Mouse (Mus musculus) forebrain, embryonic 10.5 days (tissue): Measurements from ENCODE around the gene Gnat3. TPM values are rescaled to one million over a fixed set of nuclear protein-coding genes. Genes with fewer than 3 reads are reported as not detected.
A peak's percentile ranks its signal among the peaks of the same experiment; 100 is the strongest.

Experiments used
- DNase-seq: peaks from one replicate; pipeline ENCODE4 v3.0.0-alpha.2; 2017; ENCODE audit warnings: low spot score; ENCODE audit errors: extremely low spot score
- H3K27ac ChIP-seq: fragments of 300-500 bp; sonication (generic); 2 replicates; pipeline ENCODE4 v1.5.1; 2016; ENCODE audit warnings: mild to moderate bottlenecking
- H3K27me3 ChIP-seq: fragments of 300-500 bp; sonication (generic); 2 replicates; pipeline ENCODE4 v1.6.1; 2016; ENCODE audit warnings: mild to moderate bottlenecking; ENCODE audit not compliant: poor library complexity, severe bottlenecking
- H3K36me3 ChIP-seq: fragments of 300-500 bp; sonication (generic); replicated peaks from 2 replicates; pipeline ENCODE4 v1.6.1; 2016; ENCODE audit warnings: mild to moderate bottlenecking, moderate library complexity
- H3K4me1 ChIP-seq: fragments of 300-500 bp; sonication (generic); 2 replicates; pipeline ENCODE4 v1.6.1; 2016
- H3K4me3 ChIP-seq: fragments of 300-500 bp; sonication (generic); 2 replicates; pipeline ENCODE4 v1.5.1; 2016; ENCODE audit warnings: mild to moderate bottlenecking, moderate library complexity
- H3K9me3 ChIP-seq: fragments of 300-500 bp; sonication (generic); 2 replicates; pipeline ENCODE4 v1.6.1; 2016; ENCODE audit warnings: mild to moderate bottlenecking, moderate library complexity
- WGBS: fragments of 180-500 bp; shearing (Covaris S2); methylation state at CpG from one replicate; pipeline ENCODE4 v1.1.7; 2016; 5-methylcytosine and 5-hydroxymethylcytosine counted together
- polyA plus RNA-seq: library from polyadenylated mRNA; unstranded; fragments of >200 nt; fragmentation: Nextera tagmentation; extraction: Ambion mirVana; gene quantifications from 2 replicates; pipeline ENCODE4 v1.2.1, GENCODE M21; 2016

Gnat3 gene
- polyA plus RNA-seq, 1 experiment from 2014 or later = not detected

GRCm38 (mm10) chr5:18014209-18014829 lies 52.0 kb downstream of the Gnat3 start:
- WGBS = 94% methylated on average over 4 of the region's 4 CpGs
- H3K4me3 ChIP-seq = no peak overlapping the region
- H3K9me3 ChIP-seq = no peaks in the 10 kb centered on the region
- H3K36me3 ChIP-seq = no peaks in the 10 kb centered on the region
- no peaks in the 10 kb centered on the region for H3K27me3 ChIP-seq
- DNase-seq = no peak
- peaks cover 4% of the 10 kb centered on the region; the same call in 1 of the 2 replicates for H3K4me1 ChIP-seq
- H3K27ac ChIP-seq = no peak overlapping the region

GRCm38 (mm10) chr5:18023347-18023746 lies 61.0 kb downstream of the Gnat3 start:
- Histone ChIP-seq H3K27ac (no peak overlapping the region), H3K9me3 (no peaks in the 10 kb centered on the region), H3K4me3 (no peak overlapping the region), H3K36me3 (no peaks in the 10 kb centered on the region), H3K4me1 (no peaks in the 10 kb centered on the region), H3K27me3 (no peaks in the 10 kb centered on the region)
- no peak for DNase-seq

GRCm38 (mm10) chr5:18027531-18027930 lies 65.2 kb downstream of the Gnat3 start:
- no peak for DNase-seq

GRCm38 (mm10) chr5:18035848-18036638 lies 73.7 kb downstream of the Gnat3 start:
- WGBS = 85% methylated on average over 14 of the region's 14 CpGs
- no peaks in the 10 kb centered on the region for H3K4me1 ChIP-seq
- no peaks in the 10 kb centered on the region for H3K27me3 ChIP-seq
- no peak overlapping the region for H3K27ac ChIP-seq
- H3K4me3 ChIP-seq = no peak overlapping the region
- DNase-seq = no peak
- H3K36me3 ChIP-seq = no peaks in the 10 kb centered on the region
- no peaks in the 10 kb centered on the region; the same call in 1 of the 2 replicates for H3K9me3 ChIP-seq

More at GRCm38 (mm10) chr5:18027531-18027930, 65.2 kb downstream of the Gnat3 start:
- H3K27ac ChIP-seq = no peak overlapping the region
- H3K9me3 ChIP-seq = no peaks in the 10 kb centered on the region
- no peaks in the 10 kb centered on the region for H3K36me3 ChIP-seq
- 85% methylated on average over 3 of the region's 3 CpGs for WGBS
- H3K4me1 ChIP-seq = no peaks in the 10 kb centered on the region
- no peaks in the 10 kb centered on the region for H3K27me3 ChIP-seq
- no peak overlapping the region for H3K4me3 ChIP-seq

GRCm38 (mm10) chr5:18043022-18043421 lies 80.7 kb downstream of the Gnat3 start:
- H3K4me1 ChIP-seq = no peaks in the 10 kb centered on the region
- 4% methylated on average over 2 of the region's 2 CpGs for WGBS

GRCm38 (mm10) chr5:18048841-18049240 lies 86.5 kb downstream of the Gnat3 start:
- Histone ChIP-seq H3K27ac (no peak overlapping the region), H3K27me3 (no peaks in the 10 kb centered on the region), H3K4me1 (no peaks in the 10 kb centered on the region), H3K4me3 (no peak overlapping the region), H3K36me3 (no peaks in the 10 kb centered on the region), H3K9me3 (no peaks in the 10 kb centered on the region)
- WGBS = 81% methylated on average over 1 of the region's 1 CpGs
- DNase-seq = no peak

More at GRCm38 (mm10) chr5:18043022-18043421, 80.7 kb downstream of the Gnat3 start:
- Histone ChIP-seq H3K27ac (no peak overlapping the region), H3K4me3 (no peak overlapping the region), H3K36me3 (no peaks in the 10 kb centered on the region), H3K9me3 (no peaks in the 10 kb centered on the region), H3K27me3 (no peaks in the 10 kb centered on the region)
- DNase-seq = peak; percentile 65

- H3K4me3 ChIP-seq = no peak overlapping the region
- 80% methylated on average over 2 of the region's 2 CpGs for WGBS
- H3K27me3 ChIP-seq = no peaks in the 10 kb centered on the region
- no peak for DNase-seq
- no peaks in the 10 kb centered on the region for H3K4me1 ChIP-seq
- no peaks in the 10 kb centered on the region for H3K9me3 ChIP-seq
- H3K27ac ChIP-seq = no peak overlapping the region
- no peaks in the 10 kb centered on the region for H3K36me3 ChIP-seq
Measured at GRCm38 (mm10) chr5:18055323-18055722, 93.0 kb downstream of the Gnat3 start.

Other genes with a start within 250 kb of the Gnat3 start
- gene Cd36, start 73.7 kb upstream of the Gnat3 start, polyA plus RNA-seq = 0.26 and 0.31 TPM in 2 replicates